Mouse (Mus musculus) liver, adult 2 months (tissue): ENCODE data around the gene Lim2. TPM values are rescaled to one million over a fixed set of nuclear protein-coding genes. Genes with fewer than 3 reads are reported as not detected.

Experiments used
- DNase-seq: peaks from one replicate; pipeline ENCODE4 v3.0.0-alpha.2; 2011; ENCODE audit warnings: low read depth, low spot score; ENCODE audit errors: extremely low read depth
- H3K27ac ChIP-seq: fragments of 200-500 bp; replicated peaks from 2 replicates; pipeline ENCODE4 v1.5.1; 2012; ENCODE audit warnings: low read depth, mild to moderate bottlenecking, control low read depth, inconsistent platforms, low read length; ENCODE audit not compliant: insufficient read depth
- H3K27me3 ChIP-seq: fragments of 200-500 bp; 2 replicates; pipeline ENCODE4 v1.6.1; 2012; ENCODE audit warnings: mild to moderate bottlenecking, moderate library complexity, low read length, inconsistent platforms; ENCODE audit not compliant: control insufficient read depth, insufficient read depth
- H3K36me3 ChIP-seq: fragments of 200-500 bp; 2 replicates; pipeline ENCODE4 v1.6.1; 2012; ENCODE audit warnings: low read length, inconsistent platforms; ENCODE audit not compliant: control insufficient read depth, insufficient read depth
- H3K4me1 ChIP-seq: fragments of 200-500 bp; 2 replicates; pipeline ENCODE4 v1.6.1; 2011; ENCODE audit warnings: low read length; ENCODE audit not compliant: control insufficient read depth, insufficient read depth
- H3K4me3 ChIP-seq: fragments of 200-500 bp; 2 replicates; pipeline ENCODE4 v1.5.1; 2011; ENCODE audit warnings: low read depth, mild to moderate bottlenecking, control low read depth, low read length, moderate library complexity; ENCODE audit not compliant: insufficient read depth
- H3K79me2 ChIP-seq: fragments of 200-500 bp; 2 replicates; pipeline ENCODE4 v1.6.1; 2012; ENCODE audit warnings: inconsistent platforms, mild to moderate bottlenecking, low read length, moderate library complexity; ENCODE audit not compliant: control insufficient read depth, insufficient read depth
- H3K9ac ChIP-seq: fragments of 200-500 bp; 2 replicates; pipeline ENCODE4 v1.6.1; 2012; ENCODE audit warnings: low read depth, mild to moderate bottlenecking, control low read depth, inconsistent platforms, low read length
- CTCF ChIP-seq: fragments of 200-500 bp; IDR thresholded peaks from 2 replicates; pipeline ENCODE4 v1.5.1; 2011; ENCODE audit warnings: low read depth, low read length, control low read depth
- POLR2A ChIP-seq: fragments of 200-500 bp; IDR thresholded peaks from 2 replicates; pipeline ENCODE4 v1.6.1; 2011; ENCODE audit warnings: low read length, control low read depth; ENCODE audit not compliant: insufficient read depth; ENCODE audit errors: extremely low read depth
- WGBS: fragments of 180-500 bp; shearing (Covaris S2); methylation state at CpG from one replicate; pipeline ENCODE4 v1.1.7; 2018; 5-methylcytosine and 5-hydroxymethylcytosine counted together
- polyA plus RNA-seq: library from polyadenylated mRNA; depleted of rRNA; stranded (reverse); fragments of >200 nt; gene quantifications from 2 replicates; pipeline ENCODE4 v1.2.3, GENCODE M21; 2012; rRNA removed
- total RNA-seq: library from RNA; depleted of rRNA; stranded (reverse); fragments of >200 nt; gene quantifications from 2 replicates; pipeline ENCODE4 v1.2.3, GENCODE M21; 2014; rRNA removed

Lim2 gene
- total RNA-seq = not detected in 2 replicates
- not detected in 2 replicates for polyA plus RNA-seq

DNA sequence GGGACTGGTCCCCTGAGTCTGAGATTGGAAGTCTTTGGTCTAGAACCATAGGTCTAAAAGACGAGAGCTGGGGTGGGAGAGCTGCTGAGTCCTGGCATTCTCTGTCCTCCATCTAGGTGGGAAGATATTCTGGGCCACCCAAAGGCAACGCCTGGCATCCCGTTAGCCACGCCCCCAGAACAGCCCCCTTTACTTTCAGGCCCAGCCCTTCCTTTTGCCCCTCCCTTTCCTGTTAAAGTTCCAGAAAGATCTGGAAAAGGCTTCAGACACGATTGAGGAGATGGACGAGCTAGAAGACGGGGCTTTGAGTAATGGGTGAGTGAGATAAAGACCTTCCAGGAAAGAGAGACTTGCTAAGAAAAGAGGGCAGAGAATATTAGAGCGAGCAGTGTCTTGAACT is at the start of gene Lim2:
Lim2 (plus strand) TSS at position 265 of the 400 bp plus-strand sequence.
- H3K27ac ChIP-seq = no peak within 1 kb of the TSS
- no peak for TF ChIP-seq POLR2A
- TF ChIP-seq CTCF = no peak
- 82% methylated on average over 8 of the region's 8 CpGs for WGBS
- no peaks in the 10 kb centered on the region for H3K27me3 ChIP-seq
- no peak within 1 kb of the TSS for H3K9ac ChIP-seq
- no peaks in the 10 kb centered on the region for H3K79me2 ChIP-seq
- no peak for DNase-seq
- no peaks in the 10 kb centered on the region for H3K4me1 ChIP-seq
- no peaks in the 10 kb centered on the region for H3K36me3 ChIP-seq
- H3K4me3 ChIP-seq = no peak within 1 kb of the TSS

DNA sequence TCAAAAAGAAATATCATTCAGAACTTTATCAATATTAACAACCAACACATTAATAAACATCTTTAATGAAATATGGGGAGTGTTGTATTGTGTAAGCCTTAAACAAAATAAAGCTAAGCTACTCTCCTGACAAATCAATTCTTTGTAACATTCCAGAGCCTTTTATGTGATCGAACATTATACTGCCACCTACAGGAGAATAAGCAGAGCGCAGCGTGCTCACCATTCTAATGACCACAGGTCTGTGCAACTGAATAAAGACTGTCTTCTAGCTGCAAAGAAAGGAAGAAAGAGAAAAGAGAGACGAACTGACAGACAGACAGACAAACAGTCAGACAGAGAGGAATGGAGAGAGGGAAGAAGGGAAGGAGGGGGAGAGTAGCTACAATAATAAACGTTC is 49.2 kb upstream of the Lim2 start:
- Histone ChIP-seq H3K27ac (no peak overlapping the region), H3K4me1 (peaks cover 1% of the 10 kb centered on the region), H3K79me2 (no peaks in the 10 kb centered on the region), H3K36me3 (no peaks in the 10 kb centered on the region), H3K9ac (no peak overlapping the region), H3K27me3 (no peaks in the 10 kb centered on the region), H3K4me3 (no peak overlapping the region)
- WGBS = 13% methylated on average over 5 of the region's 5 CpGs
- no peak for TF ChIP-seq POLR2A
- peak; percentile 48 for TF ChIP-seq CTCF
- DNase-seq = peak; percentile 75

DNA sequence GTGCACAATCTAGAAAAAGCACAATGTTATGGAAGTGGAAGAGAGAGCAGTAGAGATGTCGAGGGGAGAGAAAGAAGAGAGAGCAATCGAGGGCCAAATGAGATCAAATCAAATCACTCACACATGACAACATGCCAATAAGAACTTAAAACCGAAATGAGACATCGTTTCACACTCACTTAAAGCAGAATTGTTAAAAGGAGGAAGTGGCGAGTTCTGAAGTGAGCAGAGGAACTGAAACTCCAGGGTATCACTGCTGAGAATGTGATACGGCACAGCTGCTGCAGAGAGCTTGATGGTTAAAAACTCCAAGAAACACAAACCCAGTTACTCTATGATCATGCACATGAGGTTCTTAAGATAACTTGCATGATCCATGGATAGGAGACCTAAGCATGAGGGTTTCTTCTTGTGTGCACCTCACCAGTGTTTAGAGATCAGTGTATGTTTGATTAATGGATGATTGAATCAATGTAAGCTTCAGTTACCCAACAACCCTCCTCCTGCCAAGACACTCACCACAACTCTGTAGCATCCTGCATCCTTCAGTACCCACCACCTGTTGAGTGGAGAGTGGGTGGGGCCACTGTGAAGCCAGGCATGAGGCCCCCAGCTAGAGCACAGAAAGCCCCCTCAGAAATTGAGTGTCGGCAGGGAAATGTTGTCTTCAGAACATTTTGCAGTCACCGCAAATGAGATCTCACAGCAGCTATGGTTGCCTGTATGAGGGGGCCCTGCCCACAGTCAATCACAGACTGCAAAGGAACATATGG is 34.9 kb upstream of the Lim2 start:
- no peak overlapping the region for H3K9ac ChIP-seq
- no peak overlapping the region for H3K27ac ChIP-seq
- DNase-seq = peak; percentile 23
- TF ChIP-seq POLR2A (no peak), CTCF (no peak)
- H3K79me2 ChIP-seq = no peaks in the 10 kb centered on the region
- no peaks in the 10 kb centered on the region for H3K27me3 ChIP-seq
- no peaks in the 10 kb centered on the region for H3K36me3 ChIP-seq
- H3K4me3 ChIP-seq = no peak overlapping the region
- WGBS = 73% methylated on average over 8 of the region's 8 CpGs
- H3K4me1 ChIP-seq = no peaks in the 10 kb centered on the region

DNA sequence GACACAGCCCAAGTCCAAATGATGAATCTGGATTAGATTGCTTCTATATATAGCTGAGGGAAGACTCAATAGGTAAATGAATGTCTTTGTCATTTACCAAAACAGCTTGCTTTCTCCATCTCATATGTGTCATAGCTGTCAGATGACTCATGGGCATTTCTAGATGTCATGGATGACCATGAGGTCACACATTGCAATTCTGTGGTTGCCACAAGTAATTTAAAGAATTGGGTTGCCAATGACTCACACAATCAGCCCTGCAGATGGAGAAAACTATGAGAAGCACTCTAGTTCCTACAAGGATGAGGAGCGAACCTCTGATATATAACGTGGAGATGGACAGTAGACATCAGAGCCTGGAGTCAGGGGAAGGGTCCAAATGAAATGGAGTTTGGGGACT is 28.0 kb upstream of the Lim2 start:
- WGBS = 93% methylated on average over 2 of the region's 2 CpGs
- Histone ChIP-seq H3K4me3 (no peak overlapping the region), H3K4me1 (no peaks in the 10 kb centered on the region), H3K27me3 (no peaks in the 10 kb centered on the region), H3K27ac (no peak overlapping the region), H3K79me2 (no peaks in the 10 kb centered on the region), H3K9ac (no peak overlapping the region), H3K36me3 (no peaks in the 10 kb centered on the region)
- TF ChIP-seq CTCF (no peak), POLR2A (no peak)
- no peak for DNase-seq

DNA sequence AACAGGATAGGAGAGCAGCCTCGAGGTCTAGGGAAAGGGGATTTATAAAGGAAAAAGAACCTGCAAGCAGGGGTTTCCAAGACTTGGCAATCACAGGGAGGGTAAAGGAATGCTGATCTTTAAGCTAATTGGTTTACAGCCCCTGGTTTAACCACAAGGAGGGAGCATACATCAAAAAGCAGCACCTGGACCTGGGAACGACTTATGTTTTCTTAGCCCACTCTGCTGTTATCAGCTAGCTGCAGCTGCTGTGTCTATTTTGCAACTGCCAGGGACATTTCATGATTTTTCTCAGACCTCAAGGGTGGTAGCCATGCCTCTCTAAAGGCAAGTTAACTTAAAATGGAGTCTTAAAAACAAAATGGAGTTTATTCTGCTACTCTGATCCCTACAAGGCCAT is 24.8 kb upstream of the Lim2 start:
- Histone ChIP-seq H3K27ac (no peak overlapping the region), H3K4me1 (no peaks in the 10 kb centered on the region), H3K4me3 (no peak overlapping the region), H3K36me3 (no peaks in the 10 kb centered on the region), H3K79me2 (no peaks in the 10 kb centered on the region), H3K27me3 (peaks cover 2% of the 10 kb centered on the region; the same call in 1 of the 2 replicates), H3K9ac (no peak overlapping the region)
- TF ChIP-seq POLR2A = no peak
- no peak for DNase-seq
- WGBS = 33% methylated on average over 2 of the region's 2 CpGs

DNA sequence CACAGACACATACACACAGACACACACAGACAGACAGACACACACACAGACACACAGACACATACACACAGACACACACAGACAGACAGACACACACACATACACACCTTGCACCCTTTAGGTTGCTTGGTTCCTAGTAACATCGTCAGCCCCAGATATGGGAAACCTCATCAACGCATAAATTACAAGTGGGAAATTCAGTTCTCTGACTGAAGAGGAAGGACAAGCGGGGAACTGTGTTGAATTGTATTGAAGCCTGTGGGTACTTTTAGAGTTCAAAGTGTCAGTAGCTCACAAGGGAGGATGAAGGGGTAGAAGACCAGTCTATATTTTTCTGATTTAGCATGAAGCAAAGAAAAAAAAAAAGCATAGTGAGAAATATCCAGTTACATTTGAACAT is 19.9 kb upstream of the Lim2 start:
- H3K27me3 ChIP-seq = peaks cover 2% of the 10 kb centered on the region; the same call in 1 of the 2 replicates
- H3K27ac ChIP-seq = no peak overlapping the region
- no peak overlapping the region for H3K4me3 ChIP-seq
- no peaks in the 10 kb centered on the region for H3K4me1 ChIP-seq
- TF ChIP-seq POLR2A (no peak), CTCF (no peak)
- no peaks in the 10 kb centered on the region for H3K36me3 ChIP-seq
- no peak for DNase-seq
- no peaks in the 10 kb centered on the region for H3K79me2 ChIP-seq
- WGBS = 73% methylated on average over 3 of the region's 3 CpGs
- H3K9ac ChIP-seq = no peak overlapping the region
